Mouse (Mus musculus): ENCODE data around the gene Apol9a. TPM values are rescaled to one million over a fixed set of nuclear protein-coding genes. Genes with fewer than 3 reads are reported as not detected.
"Not testable (repeated sequence)": the region's sequence is repeated elsewhere in the genome, so short reads cannot be mapped to it uniquely, and the experiment has no call there.

The Apol9a gene
- polyA plus RNA-seq, 1 experiment, result not detected

- H3K27me3 ChIP-seq (ENCODE audit: control insufficient read depth, insufficient read depth, low read length, poor library complexity, severe bottlenecking); H3K9ac ChIP-seq (ENCODE audit: low read depth, poor library complexity, severe bottlenecking); H3K9me3 ChIP-seq (replicated peaks; ENCODE audit: control insufficient read depth, insufficient read depth, low read length, poor library complexity, severe bottlenecking); H3K4me1 ChIP-seq (ENCODE audit: control insufficient read depth, insufficient read depth, low read length); H3K36me3 ChIP-seq (ENCODE audit: control insufficient read depth, insufficient read depth, low read length, poor library complexity, severe bottlenecking); H3K27ac ChIP-seq (ENCODE audit: insufficient read depth, low read length); H3K4me3 ChIP-seq (ENCODE audit: low read depth, low read length): not testable (repeated sequence)
These were observed 4.7 kb upstream of the Apol9a start for GRCm38 (mm10) chr15:77415653-77416052.

- H3K9me3 ChIP-seq (replicated peaks; ENCODE audit: control insufficient read depth, insufficient read depth, low read length, poor library complexity, severe bottlenecking); H3K4me3 ChIP-seq (ENCODE audit: low read depth, low read length); H3K4me1 ChIP-seq (ENCODE audit: control insufficient read depth, insufficient read depth, low read length); H3K27me3 ChIP-seq (ENCODE audit: control insufficient read depth, insufficient read depth, low read length, poor library complexity, severe bottlenecking); H3K36me3 ChIP-seq (ENCODE audit: control insufficient read depth, insufficient read depth, low read length, poor library complexity, severe bottlenecking); H3K9ac ChIP-seq (ENCODE audit: low read depth, poor library complexity, severe bottlenecking); H3K27ac ChIP-seq (ENCODE audit: insufficient read depth, low read length): not testable (repeated sequence)
These were observed 1.8 kb upstream of the Apol9a start for GRCm38 (mm10) chr15:77412695-77413094.

GRCm38 (mm10) chr15:77406370-77406769 is 4.6 kb downstream of the Apol9a start:
- H3K36me3 ChIP-seq (ENCODE audit: control insufficient read depth, insufficient read depth, low read length, poor library complexity, severe bottlenecking); H3K4me3 ChIP-seq (ENCODE audit: low read depth, low read length); H3K4me1 ChIP-seq (ENCODE audit: control insufficient read depth, insufficient read depth, low read length); H3K9ac ChIP-seq (ENCODE audit: low read depth, poor library complexity, severe bottlenecking); H3K27ac ChIP-seq (ENCODE audit: insufficient read depth, low read length); H3K9me3 ChIP-seq (replicated peaks; ENCODE audit: control insufficient read depth, insufficient read depth, low read length, poor library complexity, severe bottlenecking); H3K27me3 ChIP-seq (ENCODE audit: control insufficient read depth, insufficient read depth, low read length, poor library complexity, severe bottlenecking): not testable (repeated sequence)

GRCm38 (mm10) chr15:77399027-77399426 is 11.9 kb downstream of the Apol9a start, which contains the start of gene Apol7a:
TSS of gene Apol7a (minus strand) at chr15:77399110.
- peak; percentile 68 for TF ChIP-seq CTCF (IDR thresholded peaks at IDR 0.05; ENCODE audit: low read depth, low read length)
- H3K36me3 ChIP-seq (ENCODE audit: control insufficient read depth, insufficient read depth, low read length, poor library complexity, severe bottlenecking); H3K27me3 ChIP-seq (ENCODE audit: control insufficient read depth, insufficient read depth, low read length, poor library complexity, severe bottlenecking); H3K27ac ChIP-seq (ENCODE audit: insufficient read depth, low read length); H3K4me1 ChIP-seq (ENCODE audit: control insufficient read depth, insufficient read depth, low read length); H3K9ac ChIP-seq (ENCODE audit: low read depth, poor library complexity, severe bottlenecking); H3K9me3 ChIP-seq (replicated peaks; ENCODE audit: control insufficient read depth, insufficient read depth, low read length, poor library complexity, severe bottlenecking); H3K4me3 ChIP-seq (ENCODE audit: low read depth, low read length): not testable (repeated sequence)

- not testable (repeated sequence) for H3K4me3 ChIP-seq (ENCODE audit: low read depth, low read length); H3K36me3 ChIP-seq (ENCODE audit: control insufficient read depth, insufficient read depth, low read length, poor library complexity, severe bottlenecking); H3K9ac ChIP-seq (ENCODE audit: low read depth, poor library complexity, severe bottlenecking); H3K4me1 ChIP-seq (ENCODE audit: control insufficient read depth, insufficient read depth, low read length); H3K9me3 ChIP-seq (replicated peaks; ENCODE audit: control insufficient read depth, insufficient read depth, low read length, poor library complexity, severe bottlenecking); H3K27me3 ChIP-seq (ENCODE audit: control insufficient read depth, insufficient read depth, low read length, poor library complexity, severe bottlenecking); H3K27ac ChIP-seq (ENCODE audit: insufficient read depth, low read length)
These were observed 13.3 kb downstream of the Apol9a start for GRCm38 (mm10) chr15:77397450-77398132.

GRCm38 (mm10) chr15:77393832-77394231 is 17.1 kb downstream of the Apol9a start:
- H3K4me3 ChIP-seq (ENCODE audit: low read depth, low read length); H3K9me3 ChIP-seq (replicated peaks; ENCODE audit: control insufficient read depth, insufficient read depth, low read length, poor library complexity, severe bottlenecking); H3K27ac ChIP-seq (ENCODE audit: insufficient read depth, low read length); H3K4me1 ChIP-seq (ENCODE audit: control insufficient read depth, insufficient read depth, low read length); H3K9ac ChIP-seq (ENCODE audit: low read depth, poor library complexity, severe bottlenecking); H3K36me3 ChIP-seq (ENCODE audit: control insufficient read depth, insufficient read depth, low read length, poor library complexity, severe bottlenecking); H3K27me3 ChIP-seq (ENCODE audit: control insufficient read depth, insufficient read depth, low read length, poor library complexity, severe bottlenecking): not testable (repeated sequence)

GRCm38 (mm10) chr15:77387462-77387861 is 23.5 kb downstream of the Apol9a start:
- TF ChIP-seq EP300 (IDR thresholded peaks at IDR 0.05; ENCODE audit: insufficient read depth, low read depth, low read length) (no peak), CTCF (IDR thresholded peaks at IDR 0.05; ENCODE audit: low read depth, low read length) (no peak), POLR2A (IDR thresholded peaks at IDR 0.05; ENCODE audit: insufficient read depth, low read length) (no peak)
- Histone ChIP-seq H3K4me3 (ENCODE audit: low read depth, low read length) (no peak overlapping the region), H3K36me3 (ENCODE audit: control insufficient read depth, insufficient read depth, low read length, poor library complexity, severe bottlenecking) (no peaks in the 10 kb centered on the region), H3K9ac (ENCODE audit: low read depth, poor library complexity, severe bottlenecking) (no peak overlapping the region), H3K9me3 (replicated peaks; ENCODE audit: control insufficient read depth, insufficient read depth, low read length, poor library complexity, severe bottlenecking) (no peaks in the 10 kb centered on the region), H3K4me1 (ENCODE audit: control insufficient read depth, insufficient read depth, low read length) (no peaks in the 10 kb centered on the region), H3K27ac (ENCODE audit: insufficient read depth, low read length) (no peak overlapping the region), H3K27me3 (ENCODE audit: control insufficient read depth, insufficient read depth, low read length, poor library complexity, severe bottlenecking) (no peaks in the 10 kb centered on the region)
